Mouse (Mus musculus): Measurements from ENCODE around the gene Mgat5.

GRCm38 (mm10) chr1:127304281-127304680 lies 99.5 kb downstream of the Mgat5 start:
- TF ChIP-seq TAL1 (IDR thresholded peaks at IDR 0.05; ENCODE audit: low read length) (no peak), GATA1 (IDR thresholded peaks at IDR 0.05; ENCODE audit: low read length) (no peak)

All from erythroblast, embryonic 14.5 days (primary cell).